Mouse (Mus musculus) CH12.LX (cell line): ENCODE results near the gene Exog. TPM values are rescaled to one million over a fixed set of nuclear protein-coding genes. Genes with fewer than 3 reads are reported as not detected.

Experiments
- DNase-seq: peaks from one replicate; pipeline ENCODE4 v3.0.0-alpha.2; 2013; ENCODE audit errors: extremely low read depth
- H3K27ac ChIP-seq: 2 replicates; pipeline ENCODE4 v1.5.1; 2012; ENCODE audit warnings: low read depth, mild to moderate bottlenecking, control low read depth, moderate library complexity; ENCODE audit not compliant: insufficient read depth
- H3K27me3 ChIP-seq: replicated peaks from 2 replicates; pipeline ENCODE3; 2012; ENCODE audit warnings: inconsistent platforms
- H3K36me3 ChIP-seq, 2 experiments: replicated peaks in 1 of 2; 2 replicates each; pipeline versions ENCODE3 to v1.6.1; 2012; ENCODE audit warnings: inconsistent platforms in 1 of 2, low read length in 1 of 2, mild to moderate bottlenecking in 1 of 2, mixed read lengths in 1 of 2, moderate library complexity in 1 of 2; ENCODE audit not compliant: control insufficient read depth in 1 of 2, insufficient read depth in 1 of 2
- H3K4me1 ChIP-seq, 2 experiments: 2 replicates each; pipeline ENCODE4 v1.6.1; 2012; ENCODE audit warnings: inconsistent platforms in 1 of 2, moderate library complexity in 1 of 2; ENCODE audit not compliant: insufficient read depth in 2 of 2, control insufficient read depth in 1 of 2
- H3K4me2 ChIP-seq: 2 replicates; pipeline ENCODE4 v1.6.1; 2012; ENCODE audit warnings: low read depth, mild to moderate bottlenecking, control low read depth; ENCODE audit not compliant: poor library complexity, insufficient read depth, severe bottlenecking
- H3K4me3 ChIP-seq, 3 experiments: fragments of 150-350 bp in 1 of 3; sonication (generic) in 1 of 3; replicated peaks in 1 of 3; 2 replicates each; pipeline versions ENCODE3 to v1.5.1; 2011 to 2012; ENCODE audit warnings: low read depth in 2 of 3, low read length in 2 of 3, mild to moderate bottlenecking in 2 of 3, moderate library complexity in 2 of 3, control low read depth in 1 of 3, improper control_type of control experiment in 1 of 3, inconsistent platforms in 1 of 3, mixed read lengths in 1 of 3; ENCODE audit not compliant: poor library complexity in 1 of 3
- H3K79me2 ChIP-seq: replicated peaks from 2 replicates; pipeline ENCODE4 v1.6.1; 2012; ENCODE audit warnings: mild to moderate bottlenecking, moderate library complexity; ENCODE audit not compliant: control insufficient read depth, poor library complexity, insufficient read depth, severe bottlenecking; ENCODE audit errors: extremely low read depth
- H3K9ac ChIP-seq: 2 replicates; pipeline ENCODE4 v1.6.1; 2012; ENCODE audit warnings: low read depth, mild to moderate bottlenecking, control low read depth, moderate library complexity; ENCODE audit not compliant: insufficient read depth
- H3K9me3 ChIP-seq: replicated peaks from 2 replicates; pipeline ENCODE3; 2012; ENCODE audit warnings: low read length, inconsistent platforms, mixed read lengths
- ELF1 ChIP-seq: IDR thresholded peaks from 2 replicates; pipeline ENCODE4 v1.6.1; 2014; ENCODE audit warnings: low read depth, mild to moderate bottlenecking, inconsistent platforms, low read length, improper control_type of control experiment
- GABPA ChIP-seq: IDR thresholded peaks from 2 replicates; pipeline ENCODE4 v1.6.1; 2012; ENCODE audit warnings: low read depth, low read length, improper control_type of control experiment, inconsistent platforms; ENCODE audit not compliant: insufficient replicate concordance
- HCFC1 ChIP-seq: IDR thresholded peaks from 2 replicates; pipeline ENCODE4 v1.6.1; 2012; ENCODE audit warnings: low read depth, mild to moderate bottlenecking, inconsistent platforms, low read length, improper control_type of control experiment
- IRF4 ChIP-seq: IDR thresholded peaks from 2 replicates; pipeline ENCODE4 v1.6.1; 2014; ENCODE audit warnings: low read depth, mild to moderate bottlenecking, inconsistent platforms, low read length, improper control_type of control experiment
- MAFK ChIP-seq: IDR thresholded peaks from 2 replicates; pipeline ENCODE4 v1.6.1; 2011; ENCODE audit warnings: low read length, improper control_type of control experiment; ENCODE audit not compliant: insufficient replicate concordance
- MAZ ChIP-seq: IDR thresholded peaks from 2 replicates; pipeline ENCODE4 v1.6.1; 2012; ENCODE audit warnings: low read depth, mild to moderate bottlenecking, inconsistent platforms, low read length, improper control_type of control experiment, moderate library complexity
- PAX5 ChIP-seq: IDR thresholded peaks from 2 replicates; pipeline ENCODE4 v1.6.1; 2012; ENCODE audit warnings: low read length, inconsistent platforms, mixed read lengths
- RCOR1 ChIP-seq: conservative IDR thresholded peaks from 2 replicates; pipeline ENCODE4 v1.6.1; 2012; ENCODE audit warnings: low read depth, mild to moderate bottlenecking, inconsistent platforms, low read length, improper control_type of control experiment
- SMC3 ChIP-seq: IDR thresholded peaks from 2 replicates; pipeline ENCODE4 v1.6.1; 2011; ENCODE audit warnings: low read depth, low read length, improper control_type of control experiment
- TBP ChIP-seq: conservative IDR thresholded peaks from 2 replicates; pipeline ENCODE4 v1.6.1; 2011; ENCODE audit warnings: low read depth, low read length, improper control_type of control experiment
- UBTF ChIP-seq: IDR thresholded peaks from 2 replicates; pipeline ENCODE4 v1.6.1; 2012; ENCODE audit warnings: low read depth, mild to moderate bottlenecking, inconsistent platforms, low read length, improper control_type of control experiment, moderate library complexity
- ZMIZ1 ChIP-seq: IDR thresholded peaks from 2 replicates; pipeline ENCODE4 v1.6.1; 2012; ENCODE audit warnings: low read depth, mild to moderate bottlenecking, inconsistent platforms, low read length, improper control_type of control experiment
- dilution Hi-C: fragments of 300-500 bp; cut with MboI; formaldehyde crosslinking; loops from 2 replicates; pipeline ENCODE4 v1.14.3; 2020; ENCODE audit warnings: low sequenced_read_pairs; ENCODE audit not compliant: extremely low pct_unique_long_range_greater_than_20kb, extremely low pct_ligation_motif_present
- in situ Hi-C: fragments of 300-500 bp; cut with MboI; formaldehyde crosslinking; loops from 3 replicates; pipeline ENCODE4 v1.14.3; 2019; ENCODE audit warnings: low sequenced_read_pairs, low pct_ligation_motif_present, low pct_unique_long_range_greater_than_20kb, mixed read lengths
- polyA plus RNA-seq: library from polyadenylated mRNA; unstranded; fragments of >175 nt; gene quantifications from 2 replicates; pipeline ENCODE4 v1.2.1, GENCODE M21; 2012; ENCODE audit warnings: low read depth; ENCODE audit not compliant: insufficient read length
- total RNA-seq, 2 experiments: library from RNA; depleted of rRNA; stranded (reverse); fragments of 300-350 nt in 1 of 2; fragments of >200 nt in 1 of 2; gene quantifications; 2 replicates each; pipeline ENCODE4 v1.2.3; 2012 to 2014

Exog gene
- total and polyA plus RNA-seq, 3 experiments: 6.6 to 8.8 (median 7.1) TPM

DNA sequence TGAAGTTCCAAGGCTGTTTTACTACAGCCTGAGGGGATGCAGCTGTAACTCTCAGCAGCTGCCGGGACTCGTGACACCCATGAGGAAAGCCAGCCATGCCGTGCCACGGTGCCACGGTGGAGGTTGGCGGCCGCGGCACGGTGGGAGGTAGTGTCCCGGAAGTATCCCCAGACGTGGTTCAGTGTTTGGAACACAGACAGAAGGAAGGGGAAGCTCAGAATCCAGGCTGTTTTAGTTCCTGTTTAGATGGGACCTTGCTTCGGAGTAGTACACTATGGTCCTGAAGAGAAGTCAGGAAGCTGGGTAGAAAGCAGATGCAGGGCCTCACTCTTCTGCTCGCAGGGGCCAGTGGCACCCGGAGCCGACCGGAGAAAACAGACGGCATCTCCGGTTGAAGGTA lies 26.7 kb upstream of the Exog start:
- Histone ChIP-seq H3K79me2 (no peaks in the 10 kb centered on the region), H3K27ac (no peak overlapping the region), H3K4me3 (no peak overlapping the region), H3K27me3 (peaks cover 2% of the 10 kb centered on the region)
- in situ Hi-C loops: no loop called here
- TF ChIP-seq TBP (no peak), GABPA (no peak), IRF4 (no peak), MAZ (no peak), ELF1 (no peak)
- TF ChIP-seq, all 38 proteins: peak for 0
- H3K9ac ChIP-seq: no peak overlapping the region
- no peaks in the 10 kb centered on the region for H3K4me1 ChIP-seq
- dilution Hi-C loops: no loop called here
- no peaks in the 10 kb centered on the region for H3K36me3 ChIP-seq
- H3K9me3 ChIP-seq: no peaks in the 10 kb centered on the region
- H3K4me2 ChIP-seq: no peak overlapping the region
- DNase-seq: no peak

DNA sequence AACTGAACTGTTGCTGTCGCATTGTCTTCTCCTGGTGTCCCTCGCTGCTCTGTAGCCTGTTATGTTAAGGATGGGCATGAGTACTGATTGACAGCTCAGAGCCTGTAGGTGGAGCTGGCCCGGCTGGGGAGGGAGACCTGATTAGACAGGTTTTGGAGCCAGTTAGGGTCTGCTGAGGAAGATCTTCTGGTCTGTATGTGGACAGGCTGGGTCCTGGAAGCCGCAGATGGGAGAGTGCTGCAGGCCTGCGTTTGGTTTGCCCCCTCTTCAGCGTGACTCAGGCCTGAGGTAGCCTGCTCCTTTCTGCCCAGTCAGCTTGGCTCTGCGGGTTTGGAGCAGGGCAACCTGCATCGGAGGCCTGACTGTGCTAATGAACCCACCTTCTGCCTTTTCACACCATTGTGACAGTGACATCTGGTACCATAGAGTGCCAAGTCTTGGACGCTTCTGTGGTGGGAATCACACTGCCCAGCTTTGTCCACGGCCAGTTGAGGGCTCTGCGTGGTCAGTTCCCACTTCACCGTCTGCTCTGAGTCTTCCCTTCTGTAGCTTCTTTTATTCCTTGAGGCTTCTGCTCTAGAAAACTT lies 24.8 kb upstream of the Exog start:
- dilution Hi-C loops: no loop called here
- no peaks in the 10 kb centered on the region for H3K79me2 ChIP-seq

DNA sequence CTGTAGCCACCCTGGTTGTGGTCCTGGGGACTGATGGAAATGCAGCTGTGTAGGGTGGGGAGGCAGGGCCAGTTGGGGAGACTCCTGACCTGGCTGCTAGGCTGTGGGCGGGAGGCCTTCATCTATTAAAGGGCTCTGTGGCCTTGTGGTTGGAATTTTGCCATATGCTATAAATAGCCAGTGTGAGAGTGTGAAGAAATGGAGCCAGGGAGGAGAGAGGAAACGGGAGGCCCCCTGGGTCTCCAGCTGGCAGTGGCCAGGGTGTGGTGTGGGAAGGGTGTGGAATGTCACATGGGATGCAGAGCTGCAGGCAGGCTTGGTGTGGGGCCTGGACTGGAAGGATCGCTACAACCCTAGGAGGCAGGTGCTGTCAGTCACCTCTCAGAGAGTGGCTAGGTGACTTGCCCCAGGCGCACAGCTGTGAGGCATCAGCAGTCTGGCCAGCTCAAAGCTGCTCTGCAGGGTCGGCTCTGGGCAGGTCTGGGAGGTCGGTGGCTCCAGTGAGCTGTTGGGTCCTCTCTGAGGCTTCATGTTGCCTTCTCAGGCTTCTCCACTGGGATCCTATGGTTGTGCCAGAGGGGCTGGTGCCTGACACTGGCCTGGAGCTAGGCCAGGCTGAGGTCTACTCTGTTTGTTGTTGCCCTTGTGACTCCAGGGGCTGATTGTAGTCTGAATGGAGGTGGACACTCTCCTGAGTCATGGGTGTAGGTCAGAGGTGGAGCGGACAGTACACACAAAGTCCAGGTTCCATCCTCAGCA lies 19.3 kb upstream of the Exog start:
- H3K4me2 ChIP-seq: no peak overlapping the region
- H3K27ac ChIP-seq: no peak overlapping the region
- TF ChIP-seq RCOR1: no peak
- no peak for TF ChIP-seq ZMIZ1
- no peak for TF ChIP-seq MAFK
- no peak for TF ChIP-seq HCFC1
- TF ChIP-seq MAZ: no peak
- TF ChIP-seq PAX5: no peak
- TF ChIP-seq GABPA: no peak
- TF ChIP-seq UBTF: no peak
- dilution Hi-C loops: no loop called here
- no peaks in the 10 kb centered on the region for H3K79me2 ChIP-seq
- in situ Hi-C loops: loop anchor here (5.0 kb wide), 1 partner anchor 63 kb away; no protein-coding TSS in a partner anchor
- no peak for DNase-seq
- H3K9ac ChIP-seq: no peak overlapping the region
- H3K4me1 ChIP-seq: peaks cover 5 to 10% of the 10 kb centered on the region in 2 experiments
- no peak overlapping the region for H3K4me3 ChIP-seq
- peaks cover 0 to 3% of the 10 kb centered on the region in 2 experiments for H3K36me3 ChIP-seq
- H3K9me3 ChIP-seq: no peaks in the 10 kb centered on the region
- no peaks in the 10 kb centered on the region for H3K27me3 ChIP-seq

More for the DNA sequence above, 24.8 kb upstream of the Exog start:
- Histone ChIP-seq H3K27ac (no peak overlapping the region), H3K4me1 (peaks cover under 1 to 2% of the 10 kb centered on the region in 2 experiments; a peak in 3 of 4 replicates), H3K9ac (no peak overlapping the region), H3K9me3 (no peaks in the 10 kb centered on the region), H3K4me2 (no peak overlapping the region), H3K36me3 (no peaks in the 10 kb centered on the region), H3K27me3 (peaks cover 2% of the 10 kb centered on the region), H3K4me3 (no peak overlapping the region)
- TF ChIP-seq SMC3: no peak
- in situ Hi-C loops: no loop called here
- no peak for DNase-seq
